Mouse (Mus musculus): ENCODE data around the gene Xpo5.

Xpo5 gene

DNA sequence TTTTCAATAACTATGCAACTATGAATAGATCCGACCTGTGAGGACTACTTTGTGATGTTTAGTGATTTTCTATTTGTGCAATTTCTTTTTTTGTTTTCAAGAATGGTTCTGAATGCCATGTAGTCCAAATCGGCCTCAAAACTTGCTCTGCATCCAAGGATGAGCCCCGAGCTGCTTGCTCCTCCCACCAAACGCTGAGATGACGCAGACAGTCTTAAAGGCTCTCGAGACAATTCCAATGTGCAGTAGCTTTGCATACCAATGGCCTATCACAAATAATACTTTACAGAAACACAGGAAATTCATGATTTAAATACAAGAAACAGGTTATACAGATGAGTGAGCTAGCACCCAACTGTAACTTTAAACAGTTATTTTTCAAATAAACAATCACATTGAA, 1.4 kb upstream of the Xpo5 start:
- no peak for DNase-seq (ENCODE audit: low spot score)

DNA sequence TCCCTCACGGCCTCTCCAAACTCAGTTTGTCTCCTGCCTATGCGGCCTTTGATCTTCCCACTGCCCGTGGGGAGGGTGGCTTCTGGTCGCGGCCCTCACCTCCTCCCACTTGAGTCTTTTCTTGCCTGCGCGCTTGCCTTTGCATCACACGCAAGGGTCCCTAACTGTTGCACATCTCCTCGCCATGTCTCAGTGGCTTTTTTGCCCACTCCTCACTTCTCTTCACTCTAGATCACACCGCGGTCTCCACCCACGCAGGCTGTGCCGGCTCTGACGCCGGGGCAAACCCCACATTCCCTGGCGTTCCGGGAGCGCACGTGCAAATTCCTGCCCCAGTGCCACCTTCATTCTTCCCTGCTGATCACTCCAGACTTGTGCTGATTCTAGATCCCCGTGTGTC, 496 bp downstream of the Xpo5 start:
- DNase-seq (ENCODE audit: low spot score), result no peak

DNA sequence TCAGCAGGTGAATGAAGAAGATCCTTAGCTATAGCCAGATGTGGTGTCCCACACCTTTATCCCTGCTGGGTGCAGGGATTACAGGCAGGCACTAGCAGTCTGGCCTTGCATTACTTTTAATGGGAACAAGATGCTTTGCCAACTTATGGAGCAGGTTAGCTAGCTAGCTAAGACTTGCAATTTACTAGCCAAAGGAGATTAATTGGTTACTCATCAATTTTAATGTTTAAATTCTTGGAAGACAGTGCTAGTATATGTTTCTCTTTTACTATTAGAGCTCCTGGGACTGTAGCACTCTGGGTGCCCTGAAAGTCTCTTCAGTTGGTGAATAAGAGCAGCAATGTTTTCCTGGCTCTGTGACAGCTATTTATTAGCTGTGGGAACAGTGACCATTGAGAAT, 4.1 kb downstream of the Xpo5 start:
- no peak for DNase-seq (ENCODE audit: low spot score)

DNA sequence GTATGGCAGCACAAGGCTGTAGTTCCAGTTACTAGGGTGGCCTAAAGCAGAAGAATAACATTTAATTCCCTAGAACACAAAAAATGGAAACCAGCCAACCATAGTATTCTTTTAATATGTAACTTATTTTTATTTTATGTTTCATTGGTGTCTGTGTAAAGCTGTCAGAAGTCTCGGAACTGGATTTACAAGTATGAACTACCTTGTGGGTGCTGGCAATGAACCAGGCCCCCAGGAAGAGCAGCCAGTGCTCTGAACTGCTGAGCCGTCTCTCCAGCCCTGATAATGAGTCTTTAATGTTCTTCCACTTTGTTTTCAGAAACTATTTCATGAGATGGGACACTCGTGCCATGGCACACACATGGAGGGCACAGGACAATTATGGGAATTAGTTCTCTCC, 8.0 kb downstream of the Xpo5 start:
- no peak for DNase-seq (ENCODE audit: low spot score)

DNA sequence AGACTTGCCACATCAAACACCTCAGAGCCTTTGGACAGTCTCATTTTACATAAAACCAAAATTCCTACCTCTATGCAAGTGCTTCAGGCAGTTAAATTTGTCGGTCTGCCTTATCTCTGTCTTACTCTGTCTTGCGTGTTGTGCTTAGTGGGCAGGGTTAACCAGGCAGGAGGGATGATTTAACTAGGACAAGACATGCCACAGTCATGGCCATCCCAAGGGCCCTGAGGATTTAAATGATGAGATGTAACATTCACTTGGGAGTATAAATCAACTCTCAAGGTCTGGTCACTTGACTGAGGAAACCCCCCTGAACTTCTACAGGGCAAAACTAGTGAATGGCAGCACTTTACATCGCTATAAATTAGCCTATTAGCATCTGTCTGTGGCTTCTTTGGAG, 19.0 kb downstream of the Xpo5 start:
- DNase-seq (ENCODE audit: low spot score), result no peak

DNA sequence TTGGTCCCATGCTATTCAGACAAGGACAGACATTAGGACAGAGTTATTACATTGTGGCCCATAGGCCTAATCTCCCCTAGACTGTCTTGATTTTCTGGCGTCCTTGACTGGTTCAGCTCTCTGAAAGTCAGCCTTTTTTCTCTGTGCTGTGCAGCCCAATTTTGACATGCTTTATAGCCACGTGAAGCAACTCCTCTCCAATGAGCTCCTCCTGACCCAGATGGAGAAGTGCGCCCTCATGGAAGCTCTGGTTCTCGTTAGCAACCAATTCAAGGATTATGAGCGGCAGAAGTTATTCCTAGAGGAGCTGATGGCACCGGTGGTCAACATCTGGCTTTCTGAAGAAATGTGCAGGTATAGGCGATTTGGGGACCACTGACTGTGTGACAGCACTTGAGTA, 25.0 kb downstream of the Xpo5 start:
- no peak for DNase-seq (ENCODE audit: low spot score)

DNA sequence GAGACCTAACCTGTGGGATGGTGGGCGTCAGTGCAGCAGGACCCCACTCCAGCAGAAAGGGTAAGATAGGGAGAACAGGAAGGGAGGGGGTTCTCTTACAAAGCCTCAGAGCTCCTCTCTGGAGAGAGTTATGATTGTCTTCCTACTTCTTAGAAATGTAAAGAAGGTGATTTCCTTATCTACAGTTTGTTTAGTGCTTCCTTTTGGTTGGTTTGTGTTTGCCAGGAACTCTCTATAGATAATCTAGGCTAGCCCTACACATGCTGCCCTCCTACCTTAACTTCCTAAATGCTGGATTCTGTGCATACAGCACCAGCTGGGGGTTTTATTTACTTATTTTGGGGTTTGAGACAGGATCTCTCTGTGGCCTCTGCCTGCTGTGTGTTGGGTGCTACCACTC, 33.5 kb downstream of the Xpo5 start:
- DNase-seq (ENCODE audit: low spot score), result no peak

DNA sequence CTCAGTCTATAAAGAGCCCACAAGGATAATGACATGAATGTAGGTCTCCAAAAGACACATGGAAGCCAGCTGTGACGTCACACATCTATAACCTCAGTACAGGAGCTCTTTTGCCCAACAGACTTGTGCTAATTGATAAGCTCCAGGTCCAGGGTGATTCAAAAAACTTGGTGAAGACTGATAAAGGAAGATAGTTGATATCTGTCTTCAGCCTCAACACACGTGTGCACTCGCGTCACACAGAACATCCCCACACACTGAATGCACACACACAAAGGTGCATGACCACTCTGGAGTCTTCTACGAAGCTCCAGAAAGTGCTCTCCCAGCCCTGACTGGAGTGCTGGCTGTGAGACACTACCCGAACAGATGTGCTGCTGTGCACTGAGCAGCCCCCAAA, 34.5 kb downstream of the Xpo5 start:
- DNase-seq (ENCODE audit: low spot score), result no peak

DNA sequence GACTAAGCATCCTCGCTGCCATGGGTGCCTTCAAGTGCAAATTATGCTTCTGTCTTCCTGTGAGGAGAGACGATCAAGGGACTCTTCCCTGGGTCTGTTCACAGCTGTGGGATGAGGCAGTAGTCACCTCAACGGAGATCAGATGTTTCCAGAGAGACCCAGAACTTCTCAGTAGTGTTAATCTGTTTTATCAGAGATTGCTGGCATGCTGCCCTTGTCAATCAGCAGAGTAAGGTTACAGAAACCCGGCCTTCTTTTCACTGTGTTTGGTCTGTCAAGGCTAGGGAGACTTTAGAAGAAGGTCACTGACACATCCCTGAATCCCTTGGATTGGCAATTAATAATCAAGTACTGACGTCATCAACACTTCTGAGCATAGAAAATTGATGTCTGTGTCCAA, 34.9 kb downstream of the Xpo5 start:
- DNase-seq (ENCODE audit: low spot score), result no peak

DNA sequence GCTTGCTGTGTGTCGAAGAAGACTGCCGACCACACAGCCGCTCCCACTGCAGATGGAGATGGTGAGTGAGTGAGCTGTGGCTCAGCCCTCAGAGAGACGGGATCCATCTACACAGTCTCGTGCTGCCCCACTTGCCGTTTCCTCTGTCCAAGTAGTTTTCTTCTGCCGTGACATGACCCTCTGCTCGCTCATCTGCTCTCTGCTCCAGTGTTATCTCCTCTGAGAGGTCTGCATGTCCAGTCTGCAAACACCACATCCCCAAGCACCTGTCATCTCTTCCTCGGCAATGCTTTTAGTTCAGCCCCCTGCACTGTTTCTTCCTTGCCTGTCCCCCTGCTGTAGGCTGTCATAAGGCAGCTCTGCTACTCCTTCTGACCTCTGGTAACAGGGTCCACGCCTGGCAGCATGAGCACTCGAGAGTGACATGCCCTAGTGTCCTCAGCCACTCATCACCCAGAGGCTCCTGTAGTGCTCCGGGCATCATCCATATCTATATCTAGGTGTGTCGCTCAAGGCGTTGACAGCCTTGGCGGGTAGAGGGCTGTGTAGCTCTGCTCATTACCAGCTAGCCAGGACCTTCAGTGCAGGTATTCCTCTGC, 37.0 kb downstream of the Xpo5 start:
- no peak for DNase-seq (ENCODE audit: low spot score)

DNA sequence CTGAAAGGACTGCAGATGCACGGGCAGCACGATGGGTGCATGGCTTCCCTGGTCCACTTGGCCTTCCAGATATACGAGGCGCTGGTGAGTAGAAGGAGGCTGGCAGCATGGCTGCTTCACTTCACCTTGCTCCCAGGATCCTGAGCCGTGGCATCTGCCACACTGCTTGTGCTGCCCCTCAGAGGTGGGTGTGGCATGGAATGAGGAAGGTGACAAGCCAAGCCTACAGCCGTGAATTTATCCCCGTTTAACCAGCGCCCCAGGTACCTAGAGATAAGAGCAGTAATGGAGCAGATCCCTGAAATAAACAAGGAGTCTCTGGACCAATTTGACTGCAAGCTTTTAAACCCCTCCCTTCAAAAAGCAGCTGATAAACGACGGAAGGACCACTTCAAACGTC, 38.9 kb downstream of the Xpo5 start:
- no peak for DNase-seq (ENCODE audit: low spot score)

DNA sequence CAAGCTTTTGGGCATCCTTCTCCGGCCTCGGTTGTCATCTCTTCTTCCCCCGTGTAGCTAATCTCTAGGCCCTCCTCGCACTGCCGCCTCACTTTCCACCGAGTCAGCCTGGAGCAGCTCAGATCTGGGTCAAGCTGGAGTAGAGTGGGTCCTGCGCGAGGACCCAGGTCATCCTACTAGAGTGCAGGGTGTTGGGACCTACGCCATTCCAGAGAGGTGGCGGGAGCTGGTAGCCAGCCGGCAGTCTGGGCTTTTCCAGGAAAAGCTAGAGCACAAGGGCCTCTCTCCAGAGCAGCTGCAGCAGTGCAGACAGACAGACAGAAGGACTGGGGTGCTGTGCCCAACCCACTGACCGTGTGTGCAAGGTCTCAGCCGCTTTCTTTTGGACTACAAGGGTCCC, 39.7 kb downstream of the Xpo5 start:
- no peak for DNase-seq (ENCODE audit: low spot score)

DNA sequence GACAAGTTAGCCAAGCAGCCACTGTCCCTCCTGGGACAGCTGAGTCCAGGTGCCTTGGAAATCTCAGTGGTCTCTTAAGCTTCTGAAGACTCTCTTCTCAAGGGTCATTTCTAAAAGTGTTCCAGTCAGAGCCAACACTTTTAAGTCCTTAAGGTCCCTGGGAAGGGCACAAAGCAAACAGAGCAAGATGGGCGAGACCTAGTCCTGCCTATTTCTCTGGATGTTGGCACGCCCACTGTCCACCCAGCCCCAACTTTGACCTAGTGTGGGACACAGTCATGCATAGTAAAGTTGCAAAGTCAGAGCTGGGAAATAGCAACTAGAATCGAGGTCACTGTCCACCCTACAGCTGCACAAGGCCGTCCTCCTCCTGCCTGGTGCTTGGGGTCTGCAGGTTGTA, 40.4 kb downstream of the Xpo5 start:
- DNase-seq (ENCODE audit: low spot score), result no peak

DNA sequence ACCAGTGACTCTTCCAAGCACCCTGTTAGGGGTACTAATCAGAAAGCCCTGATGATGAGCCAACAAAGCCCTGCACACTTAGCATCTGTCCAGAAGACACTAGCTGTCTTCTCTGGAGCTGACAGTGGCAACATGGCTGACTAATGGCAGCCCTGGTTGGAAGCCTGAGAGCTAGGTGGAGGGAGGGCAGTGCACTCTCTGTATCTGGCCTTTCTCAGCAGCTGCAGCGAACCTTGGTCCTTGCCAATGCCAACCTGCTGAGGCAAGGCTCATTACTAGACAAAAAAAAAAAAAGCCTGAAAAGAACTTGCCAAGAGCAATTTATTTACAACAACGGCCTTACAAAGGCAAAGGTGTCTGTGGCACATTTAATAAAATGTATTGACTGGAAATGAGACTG, 41.0 kb downstream of the Xpo5 start:
- DNase-seq (ENCODE audit: low spot score), result no peak

DNA sequence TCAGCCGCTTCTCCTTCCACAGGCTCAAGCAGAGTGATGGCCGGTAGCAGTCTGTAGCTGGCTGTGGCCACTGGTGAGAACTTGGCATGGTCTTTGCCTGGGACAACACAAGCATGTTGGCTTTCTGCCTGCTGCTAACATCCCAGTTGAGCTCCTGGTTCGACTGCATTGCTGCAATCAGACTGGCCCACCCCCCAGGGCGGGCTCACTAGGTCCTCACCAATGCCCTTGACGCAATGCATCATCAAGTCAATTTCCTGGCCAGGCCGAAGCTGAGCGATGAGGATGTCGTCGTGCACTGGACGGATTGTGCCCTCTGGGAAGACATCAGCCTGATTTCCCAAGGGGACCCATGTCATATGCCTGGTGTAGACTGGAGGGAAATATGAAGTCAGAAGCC, 42.0 kb downstream of the Xpo5 start:
- no peak for DNase-seq (ENCODE audit: low spot score)

DNA sequence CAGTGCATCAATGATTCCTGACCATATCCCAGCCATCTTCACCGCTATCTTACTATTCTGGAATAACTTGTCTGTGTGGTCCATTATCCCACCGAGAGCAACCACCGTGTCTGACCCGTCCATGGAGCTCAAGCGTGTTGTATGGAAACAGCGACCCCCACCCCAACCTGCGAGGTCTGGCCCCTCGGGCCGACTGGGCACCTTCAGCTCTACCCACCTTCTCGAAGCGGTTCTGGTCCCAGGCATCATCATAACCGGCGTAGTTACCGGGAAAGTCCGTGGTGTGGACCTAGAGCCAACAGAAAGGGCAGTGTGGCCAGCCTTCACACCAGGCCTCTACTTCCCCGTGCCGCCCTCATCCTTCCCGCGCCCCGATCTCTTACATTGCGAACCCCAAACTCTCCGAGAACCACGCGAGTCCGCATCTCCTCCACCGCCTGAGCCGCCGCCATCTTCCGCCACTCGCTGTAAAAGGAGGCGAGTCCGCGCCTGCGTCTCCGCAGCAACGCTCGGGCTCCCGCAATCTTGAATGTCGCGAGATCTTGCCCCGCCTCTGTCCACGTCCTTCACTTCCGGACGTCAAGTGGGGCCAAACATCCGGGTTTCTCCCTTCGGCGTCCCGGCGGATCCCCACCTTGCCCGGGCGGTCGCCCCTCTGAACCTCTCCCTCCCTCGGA, 45.1 kb downstream of the Xpo5 start, which contains the start of the genes Polr1c and Yipf3:
Gene Polr1c (minus strand): TSS at position 543 of the 677 bp plus-strand sequence.
Gene Yipf3 (plus strand): TSS at position 569 of the 677 bp plus-strand sequence.
- DNase-seq (ENCODE audit: low spot score), result peak; percentile 80

DNA sequence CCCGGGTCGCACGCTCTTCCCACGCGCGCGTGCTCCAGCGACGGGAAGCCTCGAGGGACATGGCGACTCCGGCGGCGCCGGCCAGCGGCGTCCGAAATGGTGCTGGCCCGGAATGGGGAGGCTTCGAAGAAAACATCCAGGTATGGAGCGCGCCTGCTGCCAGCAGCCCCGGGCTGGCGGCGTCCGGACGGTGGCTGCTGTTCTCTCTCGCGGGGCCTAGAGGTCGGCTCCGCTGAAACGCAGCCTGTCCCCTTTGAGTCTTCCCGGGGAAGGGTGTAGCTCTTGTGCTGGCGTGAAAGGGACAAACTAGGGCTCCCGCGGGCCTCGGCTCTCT, 45.6 kb downstream of the Xpo5 start:
- no peak for DNase-seq (ENCODE audit: low spot score)

DNA sequence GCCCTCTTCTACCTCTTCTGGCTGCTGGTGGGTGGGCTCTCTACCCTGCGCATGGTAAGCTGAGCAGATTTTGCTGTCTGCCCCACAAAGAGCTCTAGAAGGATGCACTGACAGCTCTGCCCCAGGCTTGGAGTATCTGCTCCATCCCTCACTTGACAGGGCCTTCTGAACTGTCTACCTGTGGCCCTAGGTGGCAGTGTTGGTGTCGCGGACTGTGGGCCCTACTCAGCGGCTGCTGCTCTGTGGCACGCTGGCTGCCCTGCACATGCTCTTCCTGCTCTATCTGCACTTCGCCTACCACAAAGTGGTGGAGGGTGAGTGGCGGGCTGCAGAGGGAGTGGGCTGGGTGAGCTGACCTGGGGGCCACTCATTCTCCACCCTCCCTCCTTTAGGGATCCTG, 48.6 kb downstream of the Xpo5 start:
- DNase-seq (ENCODE audit: low spot score), result no peak

DNA sequence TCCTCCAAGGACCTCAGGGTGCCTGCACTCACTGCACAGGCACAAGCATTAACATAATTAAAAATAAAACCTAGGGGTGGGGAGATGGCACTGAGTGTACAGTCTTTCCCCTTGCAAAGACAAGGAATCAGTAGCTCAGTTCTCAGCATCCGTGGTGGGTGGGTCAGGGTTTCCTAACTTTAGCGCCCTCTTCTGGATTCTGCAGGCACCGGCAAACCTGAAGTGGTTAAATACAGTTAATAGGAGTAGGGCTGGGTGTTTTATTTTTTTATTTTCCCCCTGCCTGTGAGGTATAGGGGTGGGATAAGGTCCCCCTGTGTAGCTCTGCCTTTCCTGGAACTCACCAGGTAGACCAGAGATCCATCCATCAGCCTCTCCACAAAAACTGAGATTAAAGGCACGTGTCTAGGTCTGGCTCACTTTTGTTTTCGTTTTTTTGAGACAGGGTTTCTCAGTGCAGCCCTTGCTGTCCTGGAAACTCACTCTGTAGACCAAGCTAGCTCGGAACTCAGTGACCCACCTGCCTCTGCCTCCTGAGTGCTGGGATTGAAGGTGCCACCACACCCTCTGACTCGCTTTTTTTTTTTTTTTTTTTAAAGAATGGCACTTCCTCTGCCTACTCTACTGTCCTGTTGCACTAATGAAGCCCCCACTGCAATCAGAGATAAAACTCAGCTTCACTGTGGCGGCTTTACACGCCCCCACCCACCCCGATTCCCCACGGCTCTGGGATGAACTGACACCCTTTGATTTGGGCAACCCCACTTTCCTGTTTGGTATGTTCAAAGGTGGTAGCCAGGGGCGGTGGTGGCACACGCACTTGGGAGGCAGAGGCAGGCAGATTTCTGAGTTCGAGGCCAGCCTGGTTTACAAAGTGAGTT, 50.2 kb downstream of the Xpo5 start:
- DNase-seq (ENCODE audit: low spot score), result no peak

DNA sequence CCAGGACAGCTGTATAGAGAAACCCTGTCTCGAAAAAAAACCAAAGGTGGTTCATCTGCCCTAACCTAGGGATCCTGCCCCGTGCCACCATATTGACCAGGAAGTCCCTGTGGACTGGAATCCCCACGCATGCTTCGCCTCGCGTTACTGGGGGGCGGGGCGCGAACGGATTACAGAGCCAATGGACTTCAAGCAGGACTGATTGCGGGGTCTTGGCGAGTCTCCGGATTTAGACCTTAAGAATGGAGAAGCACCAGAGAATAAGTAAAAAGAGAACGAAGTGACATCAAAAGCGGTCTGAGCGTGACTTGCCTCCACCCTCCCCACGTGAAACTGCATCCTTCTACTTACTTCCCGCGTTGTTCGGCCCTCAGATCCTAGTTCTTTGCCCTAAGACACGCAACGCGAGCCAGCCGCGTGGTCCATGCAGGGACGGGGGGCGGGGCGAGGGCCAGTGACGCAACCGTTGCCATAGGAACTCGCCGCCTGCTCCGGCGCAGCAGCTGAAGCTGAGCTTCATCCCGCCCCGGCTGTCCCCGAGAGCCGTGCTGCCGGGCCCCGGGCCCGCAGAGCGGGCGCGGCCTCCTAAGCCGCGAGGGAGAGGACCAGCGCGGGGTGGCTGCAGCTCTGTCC, 51.0 kb downstream of the Xpo5 start, which contains the start of gene Lrrc73:
Gene Lrrc73 (plus strand): TSS at position 80 of the 633 bp plus-strand sequence.
- peak; percentile 79 for DNase-seq (ENCODE audit: low spot score)

DNA sequence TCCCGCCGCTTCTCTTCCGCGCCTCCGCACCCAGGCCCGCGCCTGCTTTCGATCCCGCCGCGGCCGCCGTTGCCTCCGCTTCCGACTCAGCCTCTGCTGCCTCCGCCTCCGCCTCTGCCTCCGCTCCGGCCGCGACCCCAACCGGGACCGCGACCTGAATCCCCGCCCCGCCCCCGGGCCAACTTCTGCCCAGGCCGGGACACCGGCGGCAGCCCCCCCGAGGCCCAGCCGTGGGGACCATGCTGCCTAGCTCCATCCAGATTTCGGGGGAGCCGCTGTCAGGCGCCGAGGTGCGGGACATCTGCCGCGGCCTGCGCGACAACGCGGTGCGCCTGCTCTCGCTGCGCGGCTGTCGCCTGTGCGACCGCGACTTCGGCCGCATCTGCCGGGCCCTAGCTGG, 51.5 kb downstream of the Xpo5 start:
- no peak for DNase-seq (ENCODE audit: low spot score)

DNA sequence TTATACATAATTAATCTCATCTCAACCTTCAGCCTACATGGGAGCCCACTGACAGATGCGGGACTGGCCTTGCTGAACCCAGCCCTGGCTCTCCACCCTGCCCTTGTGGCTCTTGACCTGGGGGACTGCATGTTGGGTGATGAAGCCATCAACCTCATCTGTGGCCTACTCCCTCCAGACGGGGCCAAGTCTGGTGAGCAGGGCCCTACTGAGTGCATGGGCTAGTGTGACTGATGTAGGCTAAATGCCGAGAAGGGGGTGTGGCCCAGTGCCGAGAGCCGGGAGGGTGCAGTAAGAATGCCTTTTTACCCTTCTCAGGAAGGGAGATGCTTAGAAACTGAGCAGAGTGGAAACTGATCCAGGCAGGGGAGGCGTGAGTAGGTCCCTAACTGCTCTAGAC, 52.6 kb downstream of the Xpo5 start:
- no peak for DNase-seq (ENCODE audit: low spot score)

All from ovary, postnatal 10 days (tissue).